Mouse (Mus musculus): ENCODE data around the gene Vmn1r5. TPM values are rescaled to one million over a fixed set of nuclear protein-coding genes. Genes with fewer than 3 reads are reported as not detected.
"Not testable (repeated sequence)": the region's sequence is repeated elsewhere in the genome, so short reads cannot be mapped to it uniquely, and the experiment has no call there.

Vmn1r5 gene
- polyA plus RNA-seq (2015; fragmentation: Nextera tagmentation; extraction: Ambion mirVana) = not detected in 2 replicates

DNA sequence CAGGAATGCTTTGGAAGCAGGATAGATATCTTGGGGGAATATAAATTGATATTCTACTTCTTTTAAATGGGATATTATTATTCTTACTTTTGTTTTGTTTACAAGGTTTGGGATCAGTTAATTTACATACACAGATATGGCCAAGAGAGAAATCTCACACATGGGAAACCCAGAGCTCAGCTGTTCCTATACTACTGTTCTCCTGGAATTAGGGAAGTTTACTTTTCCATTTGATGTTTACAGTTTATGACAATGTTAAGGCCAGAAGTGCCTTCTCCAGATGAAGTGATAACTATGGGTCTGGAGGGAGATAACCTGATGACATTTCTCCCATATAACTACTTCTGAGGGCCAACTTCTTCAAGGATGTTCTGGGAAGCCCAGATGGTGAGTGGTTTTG, at the start of gene Vmn1r5:
TSS of gene Vmn1r5 (plus strand) at position 301 of the 400 bp plus-strand sequence.
- no peak for DNase-seq (ENCODE audit: low spot score)

DNA sequence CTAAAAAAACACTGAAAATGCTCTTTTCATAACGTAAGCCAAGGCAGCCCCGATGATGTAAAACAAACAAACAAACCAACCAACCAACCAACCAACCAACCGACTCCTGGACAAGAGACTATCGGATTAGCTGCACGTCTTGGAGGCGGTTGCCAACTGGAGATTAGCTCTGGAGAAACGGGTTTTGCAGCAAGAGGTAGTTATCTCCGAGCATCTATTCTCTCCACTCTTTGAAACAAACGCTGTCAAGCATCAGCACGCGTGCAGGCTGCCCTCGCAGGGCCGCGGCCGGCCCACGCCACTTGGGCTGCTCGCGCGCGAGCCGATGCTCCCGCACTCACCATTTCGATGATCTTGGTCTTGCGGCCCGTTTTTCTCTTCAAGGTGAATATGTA, 46.7 kb upstream of the Vmn1r5 start:
- DNase-seq (ENCODE audit: low spot score) = no peak

DNA sequence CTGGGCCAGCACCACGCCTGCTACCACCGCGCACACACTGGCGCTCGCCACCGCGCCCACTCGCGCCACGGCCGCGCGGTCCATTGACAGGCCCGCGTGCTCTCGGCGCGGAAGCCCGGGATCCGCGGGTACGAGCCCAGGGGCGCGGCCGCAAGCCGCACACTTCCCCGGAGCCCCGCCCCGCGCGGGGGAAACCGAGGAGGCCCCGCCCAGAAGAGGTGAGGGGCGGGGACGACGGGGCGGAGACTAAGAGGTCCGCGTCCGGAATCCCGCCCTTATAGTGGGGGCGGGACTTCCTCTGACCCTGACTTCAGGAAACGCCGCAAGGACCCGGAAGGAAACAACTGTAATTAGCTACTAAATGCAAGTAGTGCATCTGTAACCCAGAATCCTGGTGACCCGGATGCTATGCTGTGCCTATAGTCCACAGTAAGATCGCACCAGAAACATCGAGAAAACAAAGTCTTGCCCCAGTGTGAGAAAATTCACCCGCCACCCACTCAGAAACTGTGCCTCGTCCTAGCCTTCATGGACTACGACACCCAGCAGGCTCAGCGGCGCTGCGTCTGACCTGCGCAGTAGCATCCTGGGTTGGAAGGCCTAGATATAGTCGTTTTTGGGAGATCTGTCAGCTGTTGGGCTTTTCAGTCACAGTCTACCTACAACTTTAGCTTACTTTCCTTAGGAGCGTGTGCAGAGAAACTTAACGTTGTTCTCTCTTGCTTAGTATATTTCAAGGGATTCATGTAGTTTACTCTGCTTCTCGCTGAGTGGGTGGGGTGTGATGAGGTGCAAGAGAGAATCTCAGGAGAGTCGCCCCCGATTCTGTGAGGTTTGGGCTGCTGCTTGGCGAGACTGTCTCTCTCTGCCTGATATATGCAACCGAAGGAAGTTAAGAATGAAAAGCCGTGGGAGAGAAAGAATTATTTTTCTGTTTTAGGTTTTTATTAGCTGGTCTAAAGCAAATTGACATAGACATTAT, 46.1 kb upstream of the Vmn1r5 start, which contains the start of the genes Nt5c3 and Vmn1r4:
TSS of gene Nt5c3 (minus strand) at position 207 of the 982 bp plus-strand sequence.
TSS of gene Vmn1r4 (plus strand) at position 290 of the 982 bp plus-strand sequence.
- peak; percentile 98 for DNase-seq (ENCODE audit: low spot score)

DNA sequence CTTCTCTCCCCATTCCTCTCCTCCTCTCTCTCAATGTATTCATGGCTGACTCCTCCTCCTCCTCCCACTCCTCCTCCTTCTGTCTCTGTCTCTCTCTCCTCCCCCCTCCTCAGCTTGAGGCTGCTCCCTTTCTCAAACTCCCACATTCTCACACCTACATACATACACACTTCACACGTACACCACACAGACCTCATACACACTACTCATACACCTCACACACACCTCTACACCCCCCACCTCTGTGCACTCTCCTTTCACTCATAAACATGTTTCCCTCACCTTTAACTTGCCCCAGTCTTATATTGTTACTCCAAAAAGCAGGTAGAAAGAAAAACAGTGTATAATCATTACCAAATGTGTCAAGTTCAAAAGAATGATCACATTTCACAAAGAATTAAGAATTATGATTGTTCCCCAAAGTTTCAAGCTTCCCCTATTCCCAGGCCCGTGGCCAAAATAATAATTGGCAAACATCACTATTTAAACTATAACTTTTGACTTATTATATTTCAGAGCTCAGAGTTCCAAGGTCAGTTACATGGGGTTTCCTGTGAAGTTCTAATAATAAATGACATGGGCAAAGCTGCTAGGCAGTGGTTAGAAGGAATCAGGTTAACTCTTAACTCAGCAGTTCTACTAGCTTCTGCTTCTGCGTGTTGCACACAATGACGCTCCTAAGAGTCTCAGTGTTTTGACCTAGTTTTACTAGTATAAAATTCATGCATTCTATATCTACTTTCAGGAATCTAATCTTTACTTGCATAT, 38.2 kb upstream of the Vmn1r5 start:
- no peak for DNase-seq (ENCODE audit: low spot score)

DNA sequence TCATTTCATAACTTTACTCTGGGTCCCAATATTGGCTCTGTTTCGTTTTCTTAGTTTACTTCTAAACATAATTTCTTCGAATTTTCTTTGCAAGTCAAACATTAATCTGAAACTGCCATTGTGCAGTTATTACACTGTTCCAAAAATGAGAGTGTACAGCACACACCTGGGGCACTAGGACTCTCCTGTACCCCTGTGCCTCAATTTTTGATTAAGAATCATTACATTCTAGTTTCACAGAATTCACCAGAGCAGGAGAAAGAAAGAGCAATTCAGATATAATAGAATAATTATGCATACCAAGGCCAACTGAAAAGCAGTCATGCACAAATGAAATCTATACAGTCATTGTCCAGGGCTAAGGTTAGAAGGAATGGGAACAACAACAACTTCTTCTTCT, 37.6 kb upstream of the Vmn1r5 start:
- DNase-seq (ENCODE audit: low spot score) = no peak

DNA sequence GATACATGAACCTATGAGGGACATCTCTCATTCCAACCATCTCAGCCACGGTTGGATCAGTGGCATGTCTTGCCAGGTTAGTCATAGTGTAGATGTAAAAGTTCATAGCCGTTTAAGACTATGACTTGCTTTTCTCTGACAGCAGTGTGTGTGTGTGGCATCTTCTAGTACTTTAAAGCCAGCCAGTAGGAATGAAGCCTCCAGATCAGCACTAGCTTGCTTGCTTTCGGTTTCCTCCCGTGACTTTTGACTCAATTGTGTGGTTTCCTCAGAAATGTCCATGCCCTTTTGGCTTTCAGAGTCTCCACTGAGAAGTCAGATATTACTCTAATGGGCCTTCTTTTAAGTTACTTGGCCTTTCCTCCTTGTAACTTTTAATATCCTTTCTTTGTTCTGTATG, 35.7 kb upstream of the Vmn1r5 start:
- no peak for DNase-seq (ENCODE audit: low spot score)

DNA sequence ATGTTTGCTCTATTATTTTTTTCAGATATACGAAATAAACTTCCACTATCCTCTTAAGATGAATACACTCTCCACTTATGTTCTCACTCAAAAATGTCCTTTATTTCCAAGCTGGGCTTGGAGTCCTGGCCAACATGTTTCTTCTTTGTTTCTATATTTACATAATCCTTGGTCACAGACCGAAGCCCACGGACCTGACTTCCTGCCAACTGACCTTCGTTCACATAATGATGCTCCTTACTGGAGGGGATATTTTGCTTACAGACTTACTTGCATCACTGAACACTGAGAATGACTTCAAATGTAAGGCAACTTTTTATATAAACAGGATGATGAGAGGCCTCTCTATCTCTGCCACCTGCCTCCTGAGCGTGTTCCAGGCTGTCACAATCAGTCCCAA, 13.6 kb upstream of the Vmn1r5 start:
- no peak for DNase-seq (ENCODE audit: low spot score)

DNA sequence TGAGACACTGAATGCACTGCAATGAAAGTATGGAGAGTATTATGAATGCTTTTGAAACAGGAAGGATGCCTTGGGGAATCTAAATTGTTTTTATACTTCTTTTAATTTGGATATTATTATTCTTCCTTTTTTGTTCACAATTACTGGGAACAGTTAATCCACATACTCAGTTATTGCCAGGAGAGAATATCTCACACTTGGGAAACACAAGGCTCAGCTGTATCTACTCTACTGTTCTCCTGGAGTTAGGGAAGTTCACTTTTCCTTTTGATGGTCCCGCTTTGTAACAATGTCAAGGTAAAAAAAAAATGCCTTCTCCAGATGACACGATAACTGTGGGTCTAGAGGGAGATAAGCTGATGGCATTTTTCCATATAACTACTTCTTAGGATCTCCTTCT, 26.9 kb downstream of the Vmn1r5 start, which contains the start of gene Vmn1r6:
TSS of gene Vmn1r6 (plus strand) at position 301 of the 400 bp plus-strand sequence.
- DNase-seq (ENCODE audit: low spot score) = no peak

DNA sequence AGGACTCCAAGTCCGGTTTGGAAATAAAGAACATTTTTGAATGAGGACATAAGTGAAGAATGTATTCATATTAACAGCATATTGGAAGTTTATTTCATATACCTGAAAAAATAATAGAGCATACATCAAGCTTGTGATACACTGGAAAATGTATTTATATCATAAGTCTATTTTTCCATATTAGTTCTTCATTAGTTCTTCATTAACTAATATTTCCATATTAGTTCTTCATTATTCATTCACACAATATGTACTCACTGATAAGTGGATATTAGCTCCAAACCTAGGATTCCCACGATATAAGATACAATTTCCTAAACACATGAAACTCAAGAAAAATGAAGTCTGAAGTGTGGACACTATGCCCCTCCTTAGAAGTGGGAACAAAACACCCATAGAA, 55.2 kb downstream of the Vmn1r5 start, which contains the start of gene Vmn1r7:
TSS of gene Vmn1r7 (minus strand) at position 101 of the 400 bp plus-strand sequence.
- DNase-seq (ENCODE audit: low spot score) = not testable (repeated sequence)

DNA sequence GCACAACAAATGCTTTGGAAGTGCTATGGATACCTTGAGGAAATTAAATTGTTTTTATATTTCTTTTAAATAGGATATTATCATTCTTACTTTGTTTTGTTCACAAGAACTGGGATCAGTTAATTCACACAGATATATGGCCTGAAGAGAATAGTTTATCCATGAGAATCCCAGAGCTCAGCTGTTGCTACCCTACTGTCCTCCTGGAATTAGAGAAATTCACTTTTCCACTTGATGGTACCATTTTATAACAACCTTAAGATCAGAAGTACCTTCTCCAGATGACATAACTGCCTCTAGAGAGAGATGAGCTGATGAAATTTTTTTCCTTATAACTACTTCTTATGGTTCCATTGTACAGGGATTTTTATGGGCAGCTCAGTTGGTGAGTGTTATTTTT, 61.9 kb downstream of the Vmn1r5 start, which contains the start of gene Vmn1r8:
TSS of gene Vmn1r8 (plus strand) at position 301 of the 400 bp plus-strand sequence.
- DNase-seq (ENCODE audit: low spot score) = no peak

DNA sequence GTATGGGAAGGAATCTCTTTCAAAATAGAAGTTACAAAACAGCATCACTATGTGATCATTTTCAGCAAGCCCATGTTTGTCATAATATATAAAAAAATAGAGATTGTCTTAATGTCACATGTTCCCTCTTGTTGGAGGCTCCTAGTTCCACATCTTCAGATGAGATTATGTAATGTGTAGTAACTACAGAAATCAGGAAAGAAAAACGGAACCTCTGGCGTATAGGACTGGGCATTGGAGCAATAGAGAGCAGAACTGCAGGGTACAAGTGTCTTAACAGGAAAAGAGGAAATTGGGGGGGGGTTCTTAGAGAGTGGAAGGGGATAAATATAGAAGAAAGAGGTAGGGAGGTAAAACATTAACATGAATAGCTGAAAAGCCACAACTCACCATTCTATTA, 64.6 kb downstream of the Vmn1r5 start:
- DNase-seq (ENCODE audit: low spot score) = no peak

Other genes with a start within 250 kb of the Vmn1r5 start
- 19.0 and 22.6 TPM in 2 replicates for gene Kbtbd2, start 172.5 kb upstream of the Vmn1r5 start, polyA plus RNA-seq (2015; fragmentation: Nextera tagmentation; extraction: Ambion mirVana)
- gene Fkbp9, start 138.2 kb upstream of the Vmn1r5 start, polyA plus RNA-seq (2015; fragmentation: Nextera tagmentation; extraction: Ambion mirVana) = 27.6 and 29.0 TPM in 2 replicates
- gene Nt5c3, start 46.3 kb upstream of the Vmn1r5 start, polyA plus RNA-seq (2015; fragmentation: Nextera tagmentation; extraction: Ambion mirVana) = 70.1 and 73.9 TPM in 2 replicates
- 0.27 and 0.51 TPM in 2 replicates for gene Vmn1r4, start 46.3 kb upstream of the Vmn1r5 start, polyA plus RNA-seq (2015; fragmentation: Nextera tagmentation; extraction: Ambion mirVana)
- gene Vmn1r6, start 27.0 kb downstream of the Vmn1r5 start, polyA plus RNA-seq (2015; fragmentation: Nextera tagmentation; extraction: Ambion mirVana) = not detected in 2 replicates
- not detected in 2 replicates for gene Vmn1r7, start 55.1 kb downstream of the Vmn1r5 start, polyA plus RNA-seq (2015; fragmentation: Nextera tagmentation; extraction: Ambion mirVana)
- gene Vmn1r8, start 62.0 kb downstream of the Vmn1r5 start, polyA plus RNA-seq (2015; fragmentation: Nextera tagmentation; extraction: Ambion mirVana) = not detected in 2 replicates
- gene Vmn1r9, start 96.5 kb downstream of the Vmn1r5 start, polyA plus RNA-seq (2015; fragmentation: Nextera tagmentation; extraction: Ambion mirVana) = not detected in 2 replicates
- not detected in 2 replicates for gene Vmn1r10, start 139.2 kb downstream of the Vmn1r5 start, polyA plus RNA-seq (2015; fragmentation: Nextera tagmentation; extraction: Ambion mirVana)
- gene Vmn1r11, start 163.2 kb downstream of the Vmn1r5 start, polyA plus RNA-seq (2015; fragmentation: Nextera tagmentation; extraction: Ambion mirVana) = not detected in 2 replicates
- gene Vmn1r12, start 186.6 kb downstream of the Vmn1r5 start, polyA plus RNA-seq (2015; fragmentation: Nextera tagmentation; extraction: Ambion mirVana) = not detected in 2 replicates
- gene Vmn1r13, start 233.0 kb downstream of the Vmn1r5 start, polyA plus RNA-seq (2015; fragmentation: Nextera tagmentation; extraction: Ambion mirVana) = not detected in 2 replicates

All from thymus, postnatal 0 days (tissue).